Mouse (Mus musculus): ENCODE measurements around the gene Gigyf2. TPM values are rescaled to one million over a fixed set of nuclear protein-coding genes. Genes with fewer than 3 reads are reported as not detected.

The Gigyf2 gene
- total RNA-seq (2014; rRNA removed; ENCODE audit: low replicate concordance) (18.7 and 29.8 TPM in 2 replicates), polyA plus RNA-seq (2015; fragmentation: Nextera tagmentation; extraction: Ambion mirVana) (19.9 and 22.6 TPM in 2 replicates)

GRCm38 (mm10) chr1:87326742-87327163 is at the start of gene Gigyf2:
Gigyf2 (plus strand) TSS chr1:87326998.
- Histone ChIP-seq H3K9me3 (replicated peaks; ENCODE audit: control insufficient read depth, low read length) (no peaks in the 10 kb centered on the region), H3K4me2 (ENCODE audit: low read depth, low read length) (peak within 1 kb of the TSS; percentile 81), H3K4me3 (ENCODE audit: low read depth, low read length) (peak within 1 kb of the TSS; percentile 94), H3K27ac (ENCODE audit: low read depth) (peak within 1 kb of the TSS; percentile 93), H3K9ac (replicated peaks; ENCODE audit: low read depth, low read length) (peak within 1 kb of the TSS; percentile 98), H3K4me1 (ENCODE audit: control insufficient read depth, insufficient read depth) (peaks cover 7% of the 10 kb centered on the region), H3K36me3 (replicated peaks; ENCODE audit: control insufficient read depth, insufficient read depth, low read length) (no peaks in the 10 kb centered on the region), H3K27me3 (ENCODE audit: control insufficient read depth, insufficient read depth, low read length) (no peaks in the 10 kb centered on the region)
- DNase-seq (ENCODE audit: low spot score): peak; percentile 98
- peak; percentile 99 for ATAC-seq (ENCODE audit: insufficient read depth, low read depth)
- under 1% methylated on average over 25 of the region's 36 CpGs for WGBS
- TF ChIP-seq CTCF (IDR thresholded peaks at IDR 0.05; ENCODE audit: low read depth) (no peak), EP300 (IDR thresholded peaks at IDR 0.05; ENCODE audit: low read depth) (no peak)

GRCm38 (mm10) chr1:87280281-87280680 is 46.5 kb upstream of the Gigyf2 start:
- Histone ChIP-seq H3K27ac (ENCODE audit: low read depth) (no peak overlapping the region), H3K36me3 (replicated peaks; ENCODE audit: control insufficient read depth, insufficient read depth, low read length) (no peaks in the 10 kb centered on the region), H3K27me3 (ENCODE audit: control insufficient read depth, insufficient read depth, low read length) (no peaks in the 10 kb centered on the region), H3K4me3 (ENCODE audit: low read depth, low read length) (no peak overlapping the region), H3K9me3 (replicated peaks; ENCODE audit: control insufficient read depth, low read length) (no peaks in the 10 kb centered on the region), H3K4me2 (ENCODE audit: low read depth, low read length) (no peak overlapping the region), H3K4me1 (ENCODE audit: control insufficient read depth, insufficient read depth) (no peaks in the 10 kb centered on the region), H3K9ac (replicated peaks; ENCODE audit: low read depth, low read length) (no peak overlapping the region)
- WGBS: 76% methylated on average over 5 of the region's 5 CpGs
- DNase-seq (ENCODE audit: low spot score) (no peak), ATAC-seq (ENCODE audit: insufficient read depth, low read depth) (no peak)
- TF ChIP-seq CTCF (IDR thresholded peaks at IDR 0.05; ENCODE audit: low read depth) (no peak), EP300 (IDR thresholded peaks at IDR 0.05; ENCODE audit: low read depth) (no peak)

DNA sequence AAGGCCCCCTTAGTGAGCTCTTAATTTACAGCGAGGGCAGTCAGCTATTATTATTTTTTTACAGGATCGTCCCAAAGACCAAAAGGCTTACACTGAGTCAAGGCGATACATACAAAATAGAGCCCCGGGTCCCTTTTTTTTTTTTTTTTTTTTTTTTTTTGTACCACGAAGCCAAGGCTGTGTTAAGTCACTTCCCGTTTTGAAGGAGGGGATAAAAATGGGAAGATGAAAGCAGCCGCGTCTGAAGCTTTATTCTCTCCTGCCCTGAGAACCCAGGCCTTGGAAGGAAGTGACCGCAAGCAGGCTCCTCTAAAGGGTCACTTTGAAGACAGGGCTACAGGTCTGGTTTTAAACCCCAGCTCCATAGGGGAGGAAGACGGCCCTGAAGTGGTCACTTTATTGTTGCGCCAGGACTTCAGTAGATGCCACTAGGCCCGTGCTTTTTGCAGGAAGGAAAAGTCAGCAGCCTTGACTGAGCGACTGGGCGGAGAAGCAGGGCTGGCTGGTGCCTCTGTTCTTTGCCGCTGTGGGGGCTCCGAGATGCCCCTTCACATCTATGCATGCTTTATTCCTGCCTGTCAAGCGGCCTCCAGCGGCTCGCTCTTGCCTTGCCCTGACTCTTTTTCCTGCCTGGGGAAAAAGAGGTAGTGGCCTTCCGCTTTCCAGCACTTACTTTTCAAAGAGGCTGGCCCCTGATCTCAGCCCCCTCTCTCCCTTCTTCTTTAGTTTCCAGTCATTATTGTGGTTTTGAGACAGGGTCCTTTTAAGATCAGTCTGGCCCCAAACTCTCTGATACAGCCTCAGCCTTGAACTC is 45.0 kb upstream of the Gigyf2 start:
- Histone ChIP-seq H3K4me3 (ENCODE audit: low read depth, low read length) (no peak overlapping the region), H3K4me1 (ENCODE audit: control insufficient read depth, insufficient read depth) (no peaks in the 10 kb centered on the region), H3K9me3 (replicated peaks; ENCODE audit: control insufficient read depth, low read length) (no peaks in the 10 kb centered on the region), H3K27me3 (ENCODE audit: control insufficient read depth, insufficient read depth, low read length) (no peaks in the 10 kb centered on the region), H3K4me2 (ENCODE audit: low read depth, low read length) (peak overlapping the region; percentile 30), H3K9ac (replicated peaks; ENCODE audit: low read depth, low read length) (no peak overlapping the region), H3K27ac (ENCODE audit: low read depth) (no peak overlapping the region), H3K36me3 (replicated peaks; ENCODE audit: control insufficient read depth, insufficient read depth, low read length) (no peaks in the 10 kb centered on the region)
- no peak for DNase-seq (ENCODE audit: low spot score)
- WGBS: 31% methylated on average over 20 of the region's 20 CpGs
- ATAC-seq (ENCODE audit: insufficient read depth, low read depth): no peak
- TF ChIP-seq CTCF (IDR thresholded peaks at IDR 0.05; ENCODE audit: low read depth) (no peak), EP300 (IDR thresholded peaks at IDR 0.05; ENCODE audit: low read depth) (no peak)

DNA sequence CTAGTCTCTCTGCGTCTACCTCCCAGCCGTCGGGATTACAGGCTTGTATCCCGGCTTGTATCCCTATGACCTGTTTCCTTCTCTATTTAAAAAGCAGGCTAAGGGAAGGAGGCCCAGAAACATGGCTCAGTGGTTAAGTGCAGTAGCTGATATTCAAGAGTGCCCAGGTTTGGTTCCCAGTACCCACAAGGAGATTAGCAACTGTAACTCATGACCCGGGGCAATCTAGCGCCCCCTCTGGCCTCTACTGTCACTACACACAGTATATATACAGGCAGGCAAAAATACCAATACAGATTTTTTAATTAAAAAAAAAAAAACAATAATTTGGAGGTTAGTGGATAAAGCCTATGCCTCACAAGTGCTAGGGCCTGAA is 44.4 kb upstream of the Gigyf2 start:
- WGBS: 60% methylated on average over 6 of the region's 6 CpGs
- H3K4me2 ChIP-seq (ENCODE audit: low read depth, low read length): no peak overlapping the region
- ATAC-seq (ENCODE audit: insufficient read depth, low read depth) (no peak), DNase-seq (ENCODE audit: low spot score) (no peak)
- no peaks in the 10 kb centered on the region for H3K36me3 ChIP-seq (replicated peaks; ENCODE audit: control insufficient read depth, insufficient read depth, low read length)
- no peak for TF ChIP-seq EP300 (IDR thresholded peaks at IDR 0.05; ENCODE audit: low read depth)
- H3K9me3 ChIP-seq (replicated peaks; ENCODE audit: control insufficient read depth, low read length): no peaks in the 10 kb centered on the region
- no peaks in the 10 kb centered on the region for H3K27me3 ChIP-seq (ENCODE audit: control insufficient read depth, insufficient read depth, low read length)
- H3K27ac ChIP-seq (ENCODE audit: low read depth): no peak overlapping the region
- H3K4me3 ChIP-seq (ENCODE audit: low read depth, low read length): no peak overlapping the region
- no peaks in the 10 kb centered on the region for H3K4me1 ChIP-seq (ENCODE audit: control insufficient read depth, insufficient read depth)
- H3K9ac ChIP-seq (replicated peaks; ENCODE audit: low read depth, low read length): no peak overlapping the region

GRCm38 (mm10) chr1:87283410-87283960 is 43.3 kb upstream of the Gigyf2 start:
- no peak for TF ChIP-seq CTCF (IDR thresholded peaks at IDR 0.05; ENCODE audit: low read depth)
- no peak for TF ChIP-seq EP300 (IDR thresholded peaks at IDR 0.05; ENCODE audit: low read depth)
- Histone ChIP-seq H3K36me3 (replicated peaks; ENCODE audit: control insufficient read depth, insufficient read depth, low read length) (no peaks in the 10 kb centered on the region), H3K4me3 (ENCODE audit: low read depth, low read length) (no peak overlapping the region), H3K4me1 (ENCODE audit: control insufficient read depth, insufficient read depth) (no peaks in the 10 kb centered on the region), H3K27ac (ENCODE audit: low read depth) (no peak overlapping the region), H3K27me3 (ENCODE audit: control insufficient read depth, insufficient read depth, low read length) (no peaks in the 10 kb centered on the region), H3K9ac (replicated peaks; ENCODE audit: low read depth, low read length) (no peak overlapping the region), H3K9me3 (replicated peaks; ENCODE audit: control insufficient read depth, low read length) (no peaks in the 10 kb centered on the region), H3K4me2 (ENCODE audit: low read depth, low read length) (no peak overlapping the region)
- WGBS: 82% methylated on average over 10 of the region's 10 CpGs
- DNase-seq (ENCODE audit: low spot score) (no peak), ATAC-seq (ENCODE audit: insufficient read depth, low read depth) (no peak)
